Mouse (Mus musculus): Measurements from ENCODE around the gene Abhd2. TPM values are rescaled to one million over a fixed set of nuclear protein-coding genes. Genes with fewer than 3 reads are reported as not detected.

Gene Abhd2
- polyA plus RNA-seq, 1 experiment from 2014 or later = 49.3 TPM

- Histone ChIP-seq H3K9me3 (ENCODE audit: low read length) (no peaks in the 10 kb centered on the region), H3K4me2 (ENCODE audit: low read depth, low read length) (no peak overlapping the region), H3K4me1 (ENCODE audit: insufficient read depth) (peaks cover 21% of the 10 kb centered on the region), H3K9ac (replicated peaks) (no peak overlapping the region), H3K27ac (ENCODE audit: low read depth) (peak overlapping the region; percentile 7; the same call in 1 of the 2 replicates), H3K27me3 (ENCODE audit: insufficient read depth, low read length) (no peaks in the 10 kb centered on the region), H3K36me3 (replicated peaks; ENCODE audit: insufficient read depth, low read length) (peaks cover 35% of the 10 kb centered on the region), H3K4me3 (ENCODE audit: low read depth, low read length) (no peak overlapping the region)
- no peak for ATAC-seq
- 74% methylated on average over 14 of the region's 14 CpGs for WGBS (ENCODE audit: insufficient replicate concordance)
- TF ChIP-seq CTCF (IDR thresholded peaks at IDR 0.05; ENCODE audit: low read depth) (no peak), EP300 (IDR thresholded peaks at IDR 0.05; ENCODE audit: low read depth) (no peak)
- DNase-seq = no peak
Observed at GRCm38 (mm10) chr7:79293605-79294232, 20.7 kb downstream of the Abhd2 start.

GRCm38 (mm10) chr7:79294449-79294980 is 21.5 kb downstream of the Abhd2 start:
- H3K9me3 ChIP-seq (ENCODE audit: low read length) = no peaks in the 10 kb centered on the region
- 75% methylated on average over 13 of the region's 13 CpGs for WGBS (ENCODE audit: insufficient replicate concordance)
- H3K4me3 ChIP-seq (ENCODE audit: low read depth, low read length) = no peak overlapping the region
- no peak for DNase-seq
- H3K4me1 ChIP-seq (ENCODE audit: insufficient read depth) = peaks cover 21% of the 10 kb centered on the region
- no peak overlapping the region for H3K27ac ChIP-seq (ENCODE audit: low read depth)
- H3K4me2 ChIP-seq (ENCODE audit: low read depth, low read length) = no peak overlapping the region
- H3K36me3 ChIP-seq (replicated peaks; ENCODE audit: insufficient read depth, low read length) = peaks cover 35% of the 10 kb centered on the region
- no peak for TF ChIP-seq CTCF (IDR thresholded peaks at IDR 0.05; ENCODE audit: low read depth)
- no peak for TF ChIP-seq EP300 (IDR thresholded peaks at IDR 0.05; ENCODE audit: low read depth)
- no peak overlapping the region for H3K9ac ChIP-seq (replicated peaks)
- H3K27me3 ChIP-seq (ENCODE audit: insufficient read depth, low read length) = no peaks in the 10 kb centered on the region
- no peak for ATAC-seq

GRCm38 (mm10) chr7:79295196-79295826 is 22.3 kb downstream of the Abhd2 start:
- WGBS (ENCODE audit: insufficient replicate concordance) = 82% methylated on average over 13 of the region's 13 CpGs
- no peak for DNase-seq
- no peak for TF ChIP-seq CTCF (IDR thresholded peaks at IDR 0.05; ENCODE audit: low read depth)
- no peak for TF ChIP-seq EP300 (IDR thresholded peaks at IDR 0.05; ENCODE audit: low read depth)
- no peak for ATAC-seq
- Histone ChIP-seq H3K4me2 (ENCODE audit: low read depth, low read length) (no peak overlapping the region), H3K9ac (replicated peaks) (no peak overlapping the region), H3K9me3 (ENCODE audit: low read length) (no peaks in the 10 kb centered on the region), H3K27ac (ENCODE audit: low read depth) (no peak overlapping the region), H3K4me3 (ENCODE audit: low read depth, low read length) (no peak overlapping the region), H3K27me3 (ENCODE audit: insufficient read depth, low read length) (no peaks in the 10 kb centered on the region), H3K4me1 (ENCODE audit: insufficient read depth) (peaks cover 24% of the 10 kb centered on the region), H3K36me3 (replicated peaks; ENCODE audit: insufficient read depth, low read length) (peaks cover 35% of the 10 kb centered on the region)

GRCm38 (mm10) chr7:79298681-79299080 is 25.7 kb downstream of the Abhd2 start:
- Histone ChIP-seq H3K27ac (ENCODE audit: low read depth) (no peak overlapping the region), H3K36me3 (replicated peaks; ENCODE audit: insufficient read depth, low read length) (peaks cover 38% of the 10 kb centered on the region), H3K4me2 (ENCODE audit: low read depth, low read length) (no peak overlapping the region), H3K9me3 (ENCODE audit: low read length) (no peaks in the 10 kb centered on the region), H3K4me1 (ENCODE audit: insufficient read depth) (peaks cover 43% of the 10 kb centered on the region), H3K9ac (replicated peaks) (no peak overlapping the region), H3K27me3 (ENCODE audit: insufficient read depth, low read length) (no peaks in the 10 kb centered on the region), H3K4me3 (ENCODE audit: low read depth, low read length) (no peak overlapping the region)
- no peak for TF ChIP-seq CTCF (IDR thresholded peaks at IDR 0.05; ENCODE audit: low read depth)
- 53% methylated on average over 1 of the region's 1 CpGs for WGBS (ENCODE audit: insufficient replicate concordance)
- ATAC-seq = no peak
- DNase-seq = no peak

GRCm38 (mm10) chr7:79299548-79299947 is 26.5 kb downstream of the Abhd2 start:
- Histone ChIP-seq H3K4me3 (ENCODE audit: low read depth, low read length) (no peak overlapping the region), H3K36me3 (replicated peaks; ENCODE audit: insufficient read depth, low read length) (peaks cover 35% of the 10 kb centered on the region), H3K4me2 (ENCODE audit: low read depth, low read length) (no peak overlapping the region), H3K27ac (ENCODE audit: low read depth) (peak overlapping the region; percentile 25; the same call in 1 of the 2 replicates), H3K27me3 (ENCODE audit: insufficient read depth, low read length) (no peaks in the 10 kb centered on the region), H3K9me3 (ENCODE audit: low read length) (no peaks in the 10 kb centered on the region), H3K4me1 (ENCODE audit: insufficient read depth) (peaks cover 40% of the 10 kb centered on the region), H3K9ac (replicated peaks) (no peak overlapping the region)
- no peak for TF ChIP-seq CTCF (IDR thresholded peaks at IDR 0.05; ENCODE audit: low read depth)
- TF ChIP-seq EP300 (IDR thresholded peaks at IDR 0.05; ENCODE audit: low read depth) = no peak
- ATAC-seq = no peak
- no peak for DNase-seq
- 66% methylated on average over 7 of the region's 7 CpGs for WGBS (ENCODE audit: insufficient replicate concordance)

- TF ChIP-seq EP300 (IDR thresholded peaks at IDR 0.05; ENCODE audit: low read depth) (no peak), CTCF (IDR thresholded peaks at IDR 0.05; ENCODE audit: low read depth) (no peak)
- Histone ChIP-seq H3K4me3 (ENCODE audit: low read depth, low read length) (no peak overlapping the region), H3K4me1 (ENCODE audit: insufficient read depth) (peaks cover 46% of the 10 kb centered on the region), H3K36me3 (replicated peaks; ENCODE audit: insufficient read depth, low read length) (peaks cover 32% of the 10 kb centered on the region), H3K27me3 (ENCODE audit: insufficient read depth, low read length) (no peaks in the 10 kb centered on the region), H3K9me3 (ENCODE audit: low read length) (no peaks in the 10 kb centered on the region), H3K27ac (ENCODE audit: low read depth) (peak overlapping the region; percentile 48), H3K9ac (replicated peaks) (peak overlapping the region; percentile 34; the same call in 1 of the 2 replicates), H3K4me2 (ENCODE audit: low read depth, low read length) (no peak overlapping the region)
- ATAC-seq = peak; percentile 57
- no peak for DNase-seq
- WGBS (ENCODE audit: insufficient replicate concordance) = 40% methylated on average over 13 of the region's 13 CpGs
Observed at GRCm38 (mm10) chr7:79300432-79301151, 27.6 kb downstream of the Abhd2 start.

Data from liver, postnatal 0 days (tissue).